Mouse (Mus musculus): ENCODE data around the gene Kremen2.
"Not testable (repeated sequence)": the region's sequence is repeated elsewhere in the genome, so short reads cannot be mapped to it uniquely, and the experiment has no call there.

Kremen2 gene

GRCm38 (mm10) chr17:23745301-23746251 lies at the start of gene Kremen2:
Kremen2 (minus strand) TSS chr17:23745833.
- in situ Hi-C loops (cut with MboI, MseI) = no loop called here

- in situ Hi-C loops (cut with MboI, MseI) = no loop called here
Observed at GRCm38 (mm10) chr17:23795323-23795722, 49.7 kb upstream of the Kremen2 start.

GRCm38 (mm10) chr17:23791079-23791357 lies 45.4 kb upstream of the Kremen2 start:
- in situ Hi-C loops (cut with MboI, MseI) = no loop called here

GRCm38 (mm10) chr17:23790269-23791078 lies 44.8 kb upstream of the Kremen2 start, which contains the start of gene Srrm2:
Srrm2 (plus strand) TSS chr17:23790532.
- in situ Hi-C loops (cut with MboI, MseI) = no loop called here

- in situ Hi-C loops (cut with MboI, MseI) = loop anchor here (5.0 kb wide), 1 partner anchor 177 kb away; no protein-coding TSS in a partner anchor
Observed at GRCm38 (mm10) chr17:23789749-23790268, 44.2 kb upstream of the Kremen2 start.

- in situ Hi-C loops (cut with MboI, MseI) = loop anchor here (5.0 kb wide), 1 partner anchor 178 kb away; no protein-coding TSS in a partner anchor
Observed at GRCm38 (mm10) chr17:23788973-23789372, 43.3 kb upstream of the Kremen2 start.

GRCm38 (mm10) chr17:23786510-23786931 lies 40.9 kb upstream of the Kremen2 start:
- in situ Hi-C loops (cut with MboI, MseI) = loop anchor here (5.0 kb wide), 1 partner anchor 181 kb away; no protein-coding TSS in a partner anchor

- in situ Hi-C loops (cut with MboI, MseI) = loop anchor here (5.0 kb wide), 1 partner anchor 181 kb away; no protein-coding TSS in a partner anchor
Observed at GRCm38 (mm10) chr17:23785561-23786471, 40.2 kb upstream of the Kremen2 start, which contains the start of gene Flywch2. Flywch2 (minus strand) TSS chr17:23786081.

- in situ Hi-C loops (cut with MboI, MseI) = no loop called here
Observed at GRCm38 (mm10) chr17:23783352-23783751, 37.7 kb upstream of the Kremen2 start.

- in situ Hi-C loops (cut with MboI, MseI) = loop anchor here (5.0 kb wide), 1 partner anchor 39 kb away; no protein-coding TSS in a partner anchor
Observed at GRCm38 (mm10) chr17:23778447-23778846, 32.8 kb upstream of the Kremen2 start.

- in situ Hi-C loops (cut with MboI, MseI) = loop anchor here (5.0 kb wide), 1 partner anchor 40 kb away; no protein-coding TSS in a partner anchor
Observed at GRCm38 (mm10) chr17:23777141-23777540, 31.5 kb upstream of the Kremen2 start.

GRCm38 (mm10) chr17:23776216-23776615 lies 30.6 kb upstream of the Kremen2 start:
- in situ Hi-C loops (cut with MboI, MseI) = loop anchor here (5.0 kb wide), 1 partner anchor 41 kb away; no protein-coding TSS in a partner anchor

GRCm38 (mm10) chr17:23774090-23774489 lies 28.5 kb upstream of the Kremen2 start:
- in situ Hi-C loops (cut with MboI, MseI) = no loop called here

GRCm38 (mm10) chr17:23773676-23774075 lies 28.0 kb upstream of the Kremen2 start:
- in situ Hi-C loops (cut with MboI, MseI) = no loop called here

- in situ Hi-C loops (cut with MboI, MseI) = not testable (repeated sequence)
Observed at GRCm38 (mm10) chr17:23772219-23772556, 26.6 kb upstream of the Kremen2 start.

GRCm38 (mm10) chr17:23771284-23772218 lies 25.9 kb upstream of the Kremen2 start, which contains the start of gene Flywch1:
Flywch1 (minus strand) TSS chr17:23771602.
- in situ Hi-C loops (cut with MboI, MseI) = no loop called here

GRCm38 (mm10) chr17:23770896-23771283 lies 25.3 kb upstream of the Kremen2 start:
- in situ Hi-C loops (cut with MboI, MseI) = no loop called here

- in situ Hi-C loops (cut with MboI, MseI) = no loop called here
Observed at GRCm38 (mm10) chr17:23770493-23770892, 24.9 kb upstream of the Kremen2 start.

GRCm38 (mm10) chr17:23762976-23763375 lies 17.3 kb upstream of the Kremen2 start:
- in situ Hi-C loops (cut with MboI, MseI) = no loop called here

Data from regulatory T cell (primary cell).